Mouse (Mus musculus) naive thymus-derived CD4-positive, alpha-beta T cell, adult 2 months (primary cell): ENCODE results near the gene Chga.

Experiments used
- DNase-seq: peaks from one replicate; pipeline ENCODE4 v3.0.0-alpha.2; 2011; ENCODE audit warnings: low read depth

The Chga gene

DNA sequence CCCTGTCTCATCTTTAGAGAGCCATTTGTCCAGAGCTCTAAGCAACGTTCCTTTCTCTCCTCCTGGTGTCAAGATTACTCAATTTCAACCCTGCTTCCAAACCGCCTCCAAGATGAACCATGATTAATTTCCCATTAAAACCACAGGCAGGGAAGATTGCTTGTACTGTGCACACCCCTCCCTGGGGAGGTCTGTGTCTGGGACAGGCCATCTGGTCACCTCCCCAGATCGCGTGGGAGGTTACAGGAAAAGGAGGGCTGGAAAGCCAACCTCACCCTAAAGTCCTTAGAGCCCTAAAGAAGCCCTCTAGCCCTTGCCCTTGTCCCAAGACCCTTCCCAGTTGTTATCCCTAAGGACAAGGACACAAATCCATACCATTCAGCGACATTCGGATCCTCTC, 45.6 kb downstream of the Chga start:
- DNase-seq: no peak

DNA sequence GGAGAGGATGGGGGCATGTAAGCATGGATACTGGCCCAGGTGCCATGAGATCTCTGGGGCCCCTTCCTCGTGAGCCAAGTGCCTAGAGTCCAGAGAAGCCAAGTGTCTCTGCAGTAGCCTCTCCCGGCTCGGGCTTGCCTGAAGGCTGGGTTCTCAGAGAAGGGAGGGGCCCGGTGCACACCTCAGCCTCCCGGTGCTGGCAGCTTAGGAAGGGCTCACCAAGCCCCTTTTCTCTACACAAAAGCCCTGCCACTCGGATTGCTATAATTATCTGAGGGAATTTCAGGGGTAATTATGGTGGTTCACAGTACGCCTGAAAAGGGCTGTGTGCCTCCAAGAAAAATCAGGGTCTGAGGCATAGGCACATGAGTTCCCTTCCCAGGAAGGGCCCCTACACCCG, 47.1 kb downstream of the Chga start:
- DNase-seq: no peak

DNA sequence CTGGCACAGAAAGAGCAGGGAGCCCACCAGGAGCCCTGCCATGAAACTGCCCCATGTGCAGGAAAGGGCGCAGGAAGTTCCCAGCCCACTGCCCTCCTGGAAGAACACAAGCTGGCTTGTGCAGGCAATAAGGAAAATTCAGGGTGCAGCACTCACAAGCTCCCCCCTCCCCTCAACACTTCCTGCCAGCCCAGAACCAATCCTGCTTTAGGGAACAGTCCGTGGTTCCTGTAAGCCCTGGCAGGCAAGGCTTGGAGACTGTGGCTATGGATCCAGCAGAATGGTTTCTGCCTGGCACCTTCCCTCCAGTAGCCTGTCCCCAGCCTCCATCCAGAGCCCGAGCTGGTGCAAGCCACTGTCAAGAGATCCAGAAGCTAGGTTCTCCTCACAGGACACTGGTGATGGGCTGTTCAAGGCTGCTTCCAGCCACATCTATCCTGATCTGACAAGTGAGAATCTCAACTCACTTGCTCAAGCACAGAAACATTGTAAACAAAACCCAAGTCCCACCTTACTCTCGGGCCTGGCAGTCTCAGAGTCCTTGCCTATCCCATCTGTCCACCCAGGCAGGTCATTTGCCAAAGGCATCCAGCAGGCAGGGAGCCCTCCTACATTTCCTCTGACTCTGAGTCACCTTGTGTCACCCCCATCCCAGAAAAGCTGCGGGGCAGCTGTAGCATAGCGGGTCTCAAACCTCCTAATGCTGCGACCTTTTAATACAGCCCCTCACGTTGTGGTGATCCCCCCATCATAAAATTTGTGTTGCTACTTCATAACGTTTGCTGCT, 47.7 kb downstream of the Chga start:
- DNase-seq: no peak

DNA sequence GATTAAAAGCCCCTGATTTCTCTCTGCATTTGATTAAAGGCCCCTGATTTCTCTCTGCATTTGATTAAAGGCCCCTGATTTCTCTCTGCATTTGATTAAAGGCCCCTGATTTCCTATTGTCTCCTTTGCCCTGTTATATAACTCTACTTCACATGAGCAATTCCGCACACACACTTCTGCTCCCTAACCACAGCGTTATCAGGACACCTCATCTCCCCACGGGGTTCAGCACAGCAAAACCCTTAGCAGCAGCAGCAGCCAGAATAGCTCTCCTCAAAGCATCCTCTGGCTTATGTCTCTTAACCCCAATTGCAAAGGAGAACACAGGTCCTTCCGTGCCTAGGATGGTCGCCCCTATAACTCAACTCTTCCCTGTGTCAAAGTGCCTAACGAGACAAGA, 50.8 kb downstream of the Chga start:
- DNase-seq: peak; percentile 61

DNA sequence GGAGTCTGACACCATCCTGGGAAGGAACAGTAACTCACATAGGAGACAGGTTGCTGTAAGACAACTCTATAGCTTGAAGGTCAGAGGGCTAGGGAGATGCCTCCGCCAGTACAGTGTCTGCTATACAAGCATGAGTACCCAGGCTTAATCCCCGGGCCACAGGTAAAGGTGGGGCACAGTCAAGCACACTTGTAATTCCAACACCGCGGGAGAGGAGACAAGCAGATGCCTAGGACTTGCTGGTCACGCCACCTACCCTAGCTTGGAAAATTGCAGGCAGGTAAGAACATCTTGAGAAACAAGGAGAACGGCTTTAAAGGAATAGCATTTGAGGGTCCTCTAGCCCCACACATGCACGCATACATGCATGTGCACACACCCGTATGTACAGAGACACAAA, 52.3 kb downstream of the Chga start:
- DNase-seq: no peak

DNA sequence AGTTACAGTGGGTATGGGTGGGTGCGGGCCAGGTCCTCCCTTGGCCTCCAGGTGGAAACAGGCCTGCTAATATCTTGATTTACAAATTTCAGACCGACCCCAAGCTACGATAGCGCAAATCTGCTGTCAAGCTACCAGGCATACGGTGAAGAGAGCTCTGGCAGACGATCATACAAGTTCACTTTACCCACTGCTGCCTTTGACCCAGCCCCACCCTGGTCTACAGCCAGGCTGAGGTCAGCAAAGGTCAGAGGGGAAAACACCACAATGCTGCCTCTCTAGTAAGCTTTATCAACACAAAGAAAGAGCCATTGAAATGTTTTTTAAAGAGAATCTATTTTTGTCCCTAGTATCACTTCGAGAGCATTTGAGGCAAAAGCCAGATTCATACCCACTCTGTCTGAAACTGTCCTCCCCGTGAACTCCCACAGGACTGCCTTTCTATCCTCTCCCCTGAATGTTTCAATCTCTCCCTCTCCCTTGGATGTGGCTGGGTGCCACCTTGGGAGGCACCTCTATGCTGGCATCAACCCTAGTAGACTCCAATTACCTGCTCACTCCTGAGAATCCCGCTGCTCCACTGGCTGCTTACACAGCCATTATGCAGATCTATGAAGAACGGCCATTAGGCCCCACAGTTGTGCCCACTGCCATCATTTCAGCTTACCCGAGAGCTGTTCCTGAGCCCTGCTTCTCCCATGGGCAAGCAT, 53.2 kb downstream of the Chga start:
- no peak for DNase-seq

DNA sequence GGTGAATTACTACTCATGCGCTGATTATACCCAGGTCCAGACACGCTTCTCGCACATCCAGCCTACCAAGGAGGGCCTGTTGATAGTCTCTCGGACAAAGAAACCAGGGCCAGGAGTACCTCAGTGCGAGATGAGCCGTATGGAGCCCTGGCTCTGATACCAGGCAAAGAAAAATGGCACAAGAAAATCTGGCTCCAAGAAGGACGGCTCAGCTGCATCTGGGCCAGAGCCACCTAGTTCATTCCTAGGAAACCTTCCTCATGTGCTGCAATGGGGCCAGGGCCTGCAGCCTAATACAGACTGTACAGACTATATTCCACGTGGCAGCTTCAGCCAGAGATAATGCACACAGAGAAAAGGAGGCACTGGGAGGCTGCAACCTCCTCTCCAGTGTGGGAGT, 56.2 kb downstream of the Chga start:
- no peak for DNase-seq

DNA sequence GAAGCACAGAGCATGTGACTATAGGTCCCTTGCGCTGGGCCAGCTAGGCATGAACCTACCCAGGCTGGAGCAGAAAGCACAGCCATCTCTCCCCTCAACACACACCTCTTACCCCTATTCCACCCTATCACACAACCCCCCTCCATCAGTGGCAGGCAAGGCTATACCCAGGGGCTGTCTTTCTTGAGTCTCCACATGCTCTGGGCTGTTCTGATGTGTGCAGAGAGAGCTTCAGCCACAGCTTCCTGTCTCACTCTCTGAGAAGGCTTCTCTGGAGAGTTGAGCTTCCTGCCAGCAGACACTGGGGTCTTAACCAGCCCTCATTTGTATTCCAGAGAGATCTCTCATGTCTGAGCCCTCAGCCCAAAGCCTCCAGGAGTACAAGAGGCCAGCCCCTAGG, 57.7 kb downstream of the Chga start:
- DNase-seq: peak; percentile 77

DNA sequence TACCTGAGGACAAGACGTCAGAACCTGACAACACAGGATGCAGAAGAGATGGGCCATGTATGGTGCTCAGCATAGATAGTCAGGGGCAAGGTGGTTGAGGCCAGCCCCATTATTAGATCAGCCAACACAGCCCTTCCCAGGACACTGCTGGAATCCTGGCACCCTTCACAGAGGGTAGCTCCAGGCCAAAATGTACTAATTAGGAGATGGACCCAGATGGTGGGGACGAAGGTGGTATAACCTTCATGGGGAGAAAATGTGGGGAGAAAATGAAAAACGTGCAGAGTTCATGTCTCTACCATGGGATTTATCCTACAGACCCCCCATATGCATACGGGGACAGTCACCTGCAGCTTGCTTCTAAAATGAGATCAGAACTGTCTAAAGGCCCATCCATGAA, 58.6 kb downstream of the Chga start:
- no peak for DNase-seq
